Mouse (Mus musculus): Measurements from ENCODE around the gene Vmn1r148. TPM values are rescaled to one million over a fixed set of nuclear protein-coding genes. Genes with fewer than 3 reads are reported as not detected.
"Not testable (repeated sequence)": the region's sequence is repeated elsewhere in the genome, so short reads cannot be mapped to it uniquely, and the experiment has no call there.

Vmn1r148 gene
- not detected in 2 replicates for polyA plus RNA-seq (2012; rRNA removed)

DNA sequence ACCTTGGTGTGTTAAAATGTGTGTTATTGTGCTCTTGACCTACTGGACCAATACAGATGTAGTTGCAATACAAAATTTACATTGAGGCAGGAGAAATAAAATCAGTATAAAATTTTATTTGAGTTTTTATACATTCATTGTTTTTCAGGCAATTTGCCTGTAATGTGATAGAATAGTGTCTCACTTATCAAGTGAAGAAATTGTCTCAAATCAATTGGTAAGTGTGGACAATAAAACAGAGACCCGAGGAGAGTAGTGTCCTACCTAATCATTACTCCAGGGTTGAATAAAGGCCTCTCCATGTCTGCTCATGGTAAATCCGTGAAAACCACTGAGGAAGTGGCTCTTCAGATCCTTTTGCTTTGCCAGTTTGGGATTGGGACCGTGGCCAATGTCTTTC, at the start of gene Vmn1r148:
Gene Vmn1r148 (plus strand): TSS at position 301 of the 400 bp plus-strand sequence.
- DNase-seq (ENCODE audit: extremely low spot score in 1 of 2, low spot score in 1 of 2), result not testable (repeated sequence)

DNA sequence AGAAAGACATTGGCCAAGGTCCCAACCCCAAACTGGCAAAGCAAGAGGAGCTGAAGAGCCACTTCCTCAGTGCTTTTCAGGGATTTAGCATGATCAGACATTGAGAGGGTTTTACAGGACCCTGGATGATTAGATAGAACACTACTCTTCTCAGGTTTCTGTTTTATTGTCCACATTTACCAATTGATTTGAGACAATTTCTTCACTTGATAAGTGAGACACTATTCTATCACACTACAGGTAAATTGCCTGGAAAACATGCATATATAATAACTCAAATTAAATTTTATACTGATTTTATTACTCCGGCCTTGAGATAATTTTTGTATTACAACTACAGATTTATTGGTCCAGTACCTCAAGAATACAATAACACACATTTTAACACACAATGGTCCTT, 42.4 kb upstream of the Vmn1r148 start, which contains the start of gene Gm8660:
Gene Gm8660 (minus strand): TSS at position 101 of the 400 bp plus-strand sequence.
- DNase-seq (ENCODE audit: extremely low spot score in 1 of 2, low spot score in 1 of 2), result not testable (repeated sequence)

- not testable (repeated sequence) for DNase-seq (ENCODE audit: extremely low spot score in 1 of 2, low spot score in 1 of 2)
These were observed 24.7 kb downstream of the Vmn1r148 start, which contains the start of gene Vmn1r149 for GRCm38 (mm10) chr7:22438129-22438528. TSS of gene Vmn1r149 (minus strand) at chr7:22438229.

GRCm38 (mm10) chr7:22463975-22464374, 50.6 kb downstream of the Vmn1r148 start, which contains the start of gene Gm10665:
TSS of gene Gm10665 (minus strand) at chr7:22464075.
- not testable (repeated sequence) for DNase-seq (ENCODE audit: extremely low spot score in 1 of 2, low spot score in 1 of 2)

Other genes starting within 250 kb of the Vmn1r148 start
- not detected in 2 replicates for gene Vmn1r142, start 249.5 kb upstream of the Vmn1r148 start, polyA plus RNA-seq (2012; rRNA removed)
- gene Vmn1r143, start 224.2 kb upstream of the Vmn1r148 start, polyA plus RNA-seq (2012; rRNA removed), result not detected in 2 replicates
- gene Gm8653, start 212.3 kb upstream of the Vmn1r148 start, polyA plus RNA-seq (2012; rRNA removed), result not detected in 2 replicates
- gene Gm8453, start 184.1 kb upstream of the Vmn1r148 start, polyA plus RNA-seq (2012; rRNA removed), result not detected in 2 replicates
- not detected in 2 replicates for gene Gm4187, start 83.9 kb upstream of the Vmn1r148 start, polyA plus RNA-seq (2012; rRNA removed)
- gene Gm8660, start 42.5 kb upstream of the Vmn1r148 start, polyA plus RNA-seq (2012; rRNA removed), result not detected in 2 replicates
- not detected in 2 replicates for gene Vmn1r149, start 24.6 kb downstream of the Vmn1r148 start, polyA plus RNA-seq (2012; rRNA removed)
- not detected in 2 replicates for gene Gm10665, start 50.5 kb downstream of the Vmn1r148 start, polyA plus RNA-seq (2012; rRNA removed)
- not detected in 2 replicates for gene Vmn1r151, start 86.1 kb downstream of the Vmn1r148 start, polyA plus RNA-seq (2012; rRNA removed)
- not detected in 2 replicates for gene Vmn1r152, start 109.4 kb downstream of the Vmn1r148 start, polyA plus RNA-seq (2012; rRNA removed)
- gene Gm8677, start 121.3 kb downstream of the Vmn1r148 start, polyA plus RNA-seq (2012; rRNA removed), result not detected in 2 replicates
- gene Gm4201, start 151.8 kb downstream of the Vmn1r148 start, polyA plus RNA-seq (2012; rRNA removed), result not detected in 2 replicates
- gene Gm4565, start 174.5 kb downstream of the Vmn1r148 start, polyA plus RNA-seq (2012; rRNA removed), result not detected in 2 replicates
- gene Vmn1r155, start 244.4 kb downstream of the Vmn1r148 start, polyA plus RNA-seq (2012; rRNA removed), result not detected in 2 replicates

Measured in frontal cortex, adult 2 months (tissue).